Mouse (Mus musculus): Measurements from ENCODE around the gene Grid2. TPM values are rescaled to one million over a fixed set of nuclear protein-coding genes. Genes with fewer than 3 reads are reported as not detected.

The Grid2 gene
- polyA plus RNA-seq, 1 experiment from 2014 or later = 0.31 TPM

GRCm38 (mm10) chr6:64730030-64730429 lies 1474.4 kb downstream of the Grid2 start:
- ATAC-seq (replicated peaks; ENCODE audit: insufficient number of reproducible peaks, low FRiP score, low TSS enrichment, low read depth) (no peak), DNase-seq (ENCODE audit: low spot score) (peak; percentile 1)
- H3K27me3 ChIP-seq (ENCODE audit: control insufficient read depth, insufficient read depth, low read length) = peaks cover 62% of the 10 kb centered on the region
- H3K4me1 ChIP-seq (ENCODE audit: control insufficient read depth, insufficient read depth, low read length) = peaks cover 10% of the 10 kb centered on the region
- no peaks in the 10 kb centered on the region for H3K9me3 ChIP-seq (replicated peaks; ENCODE audit: control insufficient read depth, low read length)
- H3K9ac ChIP-seq (replicated peaks; ENCODE audit: low read length) = no peak overlapping the region
- no peaks in the 10 kb centered on the region for H3K36me3 ChIP-seq (replicated peaks; ENCODE audit: control insufficient read depth, insufficient read depth, low read depth, low read length)
- peak overlapping the region; percentile 31 for H3K4me3 ChIP-seq (ENCODE audit: low read depth, low read length)
- WGBS = under 1% methylated on average over 19 of the region's 19 CpGs
- no peak overlapping the region for H3K27ac ChIP-seq (replicated peaks; ENCODE audit: low read depth, low read length)
- H3K4me2 ChIP-seq (ENCODE audit: low read depth, low read length) = peak overlapping the region; percentile 67

GRCm38 (mm10) chr6:64730506-64731020 lies 1474.9 kb downstream of the Grid2 start:
- Histone ChIP-seq H3K4me1 (ENCODE audit: control insufficient read depth, insufficient read depth, low read length) (peaks cover 10% of the 10 kb centered on the region), H3K27ac (replicated peaks; ENCODE audit: low read depth, low read length) (no peak overlapping the region), H3K36me3 (replicated peaks; ENCODE audit: control insufficient read depth, insufficient read depth, low read depth, low read length) (no peaks in the 10 kb centered on the region), H3K27me3 (ENCODE audit: control insufficient read depth, insufficient read depth, low read length) (peaks cover 66% of the 10 kb centered on the region), H3K4me2 (ENCODE audit: low read depth, low read length) (no peak overlapping the region), H3K4me3 (ENCODE audit: low read depth, low read length) (no peak overlapping the region), H3K9ac (replicated peaks; ENCODE audit: low read length) (no peak overlapping the region), H3K9me3 (replicated peaks; ENCODE audit: control insufficient read depth, low read length) (no peaks in the 10 kb centered on the region)
- ATAC-seq (replicated peaks; ENCODE audit: insufficient number of reproducible peaks, low FRiP score, low TSS enrichment, low read depth) (no peak), DNase-seq (ENCODE audit: low spot score) (peak; percentile 12)
- 4% methylated on average over 14 of the region's 14 CpGs for WGBS

GRCm38 (mm10) chr6:64731126-64731525 lies 1475.5 kb downstream of the Grid2 start:
- DNase-seq (ENCODE audit: low spot score) (peak; percentile 0), ATAC-seq (replicated peaks; ENCODE audit: insufficient number of reproducible peaks, low FRiP score, low TSS enrichment, low read depth) (no peak)
- Histone ChIP-seq H3K27ac (replicated peaks; ENCODE audit: low read depth, low read length) (no peak overlapping the region), H3K27me3 (ENCODE audit: control insufficient read depth, insufficient read depth, low read length) (peaks cover 66% of the 10 kb centered on the region), H3K36me3 (replicated peaks; ENCODE audit: control insufficient read depth, insufficient read depth, low read depth, low read length) (no peaks in the 10 kb centered on the region), H3K4me3 (ENCODE audit: low read depth, low read length) (no peak overlapping the region), H3K9me3 (replicated peaks; ENCODE audit: control insufficient read depth, low read length) (no peaks in the 10 kb centered on the region), H3K4me2 (ENCODE audit: low read depth, low read length) (no peak overlapping the region), H3K4me1 (ENCODE audit: control insufficient read depth, insufficient read depth, low read length) (peaks cover 10% of the 10 kb centered on the region), H3K9ac (replicated peaks; ENCODE audit: low read length) (no peak overlapping the region)
- WGBS = 7% methylated on average over 7 of the region's 7 CpGs

GRCm38 (mm10) chr6:64731621-64732320 lies 1476.1 kb downstream of the Grid2 start:
- ATAC-seq (replicated peaks; ENCODE audit: insufficient number of reproducible peaks, low FRiP score, low TSS enrichment, low read depth) = no peak
- no peak overlapping the region for H3K27ac ChIP-seq (replicated peaks; ENCODE audit: low read depth, low read length)
- no peaks in the 10 kb centered on the region for H3K36me3 ChIP-seq (replicated peaks; ENCODE audit: control insufficient read depth, insufficient read depth, low read depth, low read length)
- H3K27me3 ChIP-seq (ENCODE audit: control insufficient read depth, insufficient read depth, low read length) = peaks cover 66% of the 10 kb centered on the region
- H3K4me2 ChIP-seq (ENCODE audit: low read depth, low read length) = no peak overlapping the region
- no peak overlapping the region for H3K4me3 ChIP-seq (ENCODE audit: low read depth, low read length)
- peaks cover 10% of the 10 kb centered on the region for H3K4me1 ChIP-seq (ENCODE audit: control insufficient read depth, insufficient read depth, low read length)
- DNase-seq (ENCODE audit: low spot score) = peak; percentile 2
- no peaks in the 10 kb centered on the region for H3K9me3 ChIP-seq (replicated peaks; ENCODE audit: control insufficient read depth, low read length)
- 4% methylated on average over 8 of the region's 8 CpGs for WGBS
- no peak overlapping the region for H3K9ac ChIP-seq (replicated peaks; ENCODE audit: low read length)

GRCm38 (mm10) chr6:64733311-64733710 lies 1477.6 kb downstream of the Grid2 start:
- Histone ChIP-seq H3K9ac (replicated peaks; ENCODE audit: low read length) (no peak overlapping the region), H3K4me2 (ENCODE audit: low read depth, low read length) (no peak overlapping the region), H3K4me3 (ENCODE audit: low read depth, low read length) (no peak overlapping the region), H3K27me3 (ENCODE audit: control insufficient read depth, insufficient read depth, low read length) (peaks cover 57% of the 10 kb centered on the region), H3K27ac (replicated peaks; ENCODE audit: low read depth, low read length) (no peak overlapping the region), H3K9me3 (replicated peaks; ENCODE audit: control insufficient read depth, low read length) (no peaks in the 10 kb centered on the region), H3K4me1 (ENCODE audit: control insufficient read depth, insufficient read depth, low read length) (peaks cover 10% of the 10 kb centered on the region), H3K36me3 (replicated peaks; ENCODE audit: control insufficient read depth, insufficient read depth, low read depth, low read length) (no peaks in the 10 kb centered on the region)
- DNase-seq (ENCODE audit: low spot score) (peak; percentile 2), ATAC-seq (replicated peaks; ENCODE audit: insufficient number of reproducible peaks, low FRiP score, low TSS enrichment, low read depth) (no peak)
- WGBS = 2% methylated on average over 4 of the region's 4 CpGs

GRCm38 (mm10) chr6:64734441-64735320 lies 1479.0 kb downstream of the Grid2 start:
- under 1% methylated on average over 54 of the region's 54 CpGs for WGBS
- DNase-seq (ENCODE audit: low spot score) (peak; percentile 47), ATAC-seq (replicated peaks; ENCODE audit: insufficient number of reproducible peaks, low FRiP score, low TSS enrichment, low read depth) (peak; percentile 69)
- Histone ChIP-seq H3K9me3 (replicated peaks; ENCODE audit: control insufficient read depth, low read length) (no peaks in the 10 kb centered on the region), H3K4me3 (ENCODE audit: low read depth, low read length) (peak overlapping the region; percentile 40), H3K36me3 (replicated peaks; ENCODE audit: control insufficient read depth, insufficient read depth, low read depth, low read length) (no peaks in the 10 kb centered on the region), H3K4me1 (ENCODE audit: control insufficient read depth, insufficient read depth, low read length) (peaks cover 5% of the 10 kb centered on the region; the same call in 1 of the 2 replicates), H3K9ac (replicated peaks; ENCODE audit: low read length) (no peak overlapping the region), H3K27me3 (ENCODE audit: control insufficient read depth, insufficient read depth, low read length) (peaks cover 44% of the 10 kb centered on the region), H3K4me2 (ENCODE audit: low read depth, low read length) (peak overlapping the region; percentile 85), H3K27ac (replicated peaks; ENCODE audit: low read depth, low read length) (no peak overlapping the region)

GRCm38 (mm10) chr6:64736317-64736716 lies 1480.6 kb downstream of the Grid2 start:
- Histone ChIP-seq H3K4me3 (ENCODE audit: low read depth, low read length) (no peak overlapping the region), H3K27ac (replicated peaks; ENCODE audit: low read depth, low read length) (no peak overlapping the region), H3K4me2 (ENCODE audit: low read depth, low read length) (no peak overlapping the region), H3K4me1 (ENCODE audit: control insufficient read depth, insufficient read depth, low read length) (no peaks in the 10 kb centered on the region; the same call in 1 of the 2 replicates), H3K36me3 (replicated peaks; ENCODE audit: control insufficient read depth, insufficient read depth, low read depth, low read length) (no peaks in the 10 kb centered on the region), H3K27me3 (ENCODE audit: control insufficient read depth, insufficient read depth, low read length) (peaks cover 34% of the 10 kb centered on the region), H3K9me3 (replicated peaks; ENCODE audit: control insufficient read depth, low read length) (no peaks in the 10 kb centered on the region), H3K9ac (replicated peaks; ENCODE audit: low read length) (no peak overlapping the region)
- ATAC-seq (replicated peaks; ENCODE audit: insufficient number of reproducible peaks, low FRiP score, low TSS enrichment, low read depth) = no peak
- WGBS = 69% methylated on average over 4 of the region's 4 CpGs
- no peak for DNase-seq (ENCODE audit: low spot score)
